Mouse (Mus musculus): Measurements from ENCODE around the gene Apex1.
"Not testable (repeated sequence)": the region's sequence is repeated elsewhere in the genome, so short reads cannot be mapped to it uniquely, and the experiment has no call there.

Gene Apex1

DNA sequence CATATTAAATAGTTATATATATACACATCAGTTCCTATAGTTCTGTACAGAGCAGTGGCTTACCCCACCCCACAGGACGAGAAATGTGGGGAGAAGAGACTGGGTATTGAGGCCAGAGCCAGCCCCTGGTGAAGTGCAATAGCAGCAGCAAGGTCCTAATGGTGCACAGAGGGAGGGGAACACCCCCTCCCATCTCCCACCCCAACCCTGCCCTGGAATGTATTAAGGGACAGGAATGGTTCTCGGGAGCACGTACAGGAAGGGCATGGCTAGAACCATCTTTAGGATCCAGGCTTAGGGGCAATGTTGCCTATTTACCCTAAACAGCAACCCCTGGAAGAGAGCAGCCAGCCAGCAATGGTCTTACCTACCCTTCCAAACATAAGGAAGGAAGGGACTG, 2.6 kb downstream of the Apex1 start:
- no peak for DNase-seq (ENCODE audit: extremely low spot score)

- no peak for DNase-seq (ENCODE audit: extremely low spot score)
Measured at GRCm38 (mm10) chr14:50929951-50930350, 5.2 kb downstream of the Apex1 start.

DNA sequence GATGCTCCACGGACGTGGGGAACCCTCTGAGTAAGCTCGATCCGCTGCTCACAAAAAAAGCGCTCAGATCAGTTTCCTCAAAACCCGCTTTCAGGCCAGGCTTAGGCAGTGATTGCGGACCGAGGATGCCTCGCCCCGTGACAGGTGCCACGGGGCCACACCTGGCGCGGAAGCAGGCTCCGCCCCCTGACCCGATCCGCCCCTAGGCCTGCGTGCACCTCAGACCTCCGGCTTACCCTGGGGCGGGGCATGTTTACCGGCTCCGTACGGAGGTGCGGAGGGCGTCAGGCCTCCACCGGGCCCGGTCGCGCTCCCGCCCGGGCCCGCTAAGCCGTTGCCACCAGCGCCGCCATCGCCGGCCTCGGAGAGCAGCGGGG, 5.6 kb downstream of the Apex1 start:
- no peak for DNase-seq (ENCODE audit: extremely low spot score)

- DNase-seq (ENCODE audit: extremely low spot score), result peak; percentile 95
Measured at GRCm38 (mm10) chr14:50930754-50931492, 6.2 kb downstream of the Apex1 start, which contains the start of the genes Pip4p1 and Pnp. TSS of gene Pip4p1 (minus strand) at chr14:50930856. TSS of gene Pnp (plus strand) at chr14:50931082.

- no peak for DNase-seq (ENCODE audit: extremely low spot score)
Measured at GRCm38 (mm10) chr14:50931493-50932020, 6.8 kb downstream of the Apex1 start.

- no peak for DNase-seq (ENCODE audit: extremely low spot score)
Measured at GRCm38 (mm10) chr14:50936649-50937048, 11.9 kb downstream of the Apex1 start.

DNA sequence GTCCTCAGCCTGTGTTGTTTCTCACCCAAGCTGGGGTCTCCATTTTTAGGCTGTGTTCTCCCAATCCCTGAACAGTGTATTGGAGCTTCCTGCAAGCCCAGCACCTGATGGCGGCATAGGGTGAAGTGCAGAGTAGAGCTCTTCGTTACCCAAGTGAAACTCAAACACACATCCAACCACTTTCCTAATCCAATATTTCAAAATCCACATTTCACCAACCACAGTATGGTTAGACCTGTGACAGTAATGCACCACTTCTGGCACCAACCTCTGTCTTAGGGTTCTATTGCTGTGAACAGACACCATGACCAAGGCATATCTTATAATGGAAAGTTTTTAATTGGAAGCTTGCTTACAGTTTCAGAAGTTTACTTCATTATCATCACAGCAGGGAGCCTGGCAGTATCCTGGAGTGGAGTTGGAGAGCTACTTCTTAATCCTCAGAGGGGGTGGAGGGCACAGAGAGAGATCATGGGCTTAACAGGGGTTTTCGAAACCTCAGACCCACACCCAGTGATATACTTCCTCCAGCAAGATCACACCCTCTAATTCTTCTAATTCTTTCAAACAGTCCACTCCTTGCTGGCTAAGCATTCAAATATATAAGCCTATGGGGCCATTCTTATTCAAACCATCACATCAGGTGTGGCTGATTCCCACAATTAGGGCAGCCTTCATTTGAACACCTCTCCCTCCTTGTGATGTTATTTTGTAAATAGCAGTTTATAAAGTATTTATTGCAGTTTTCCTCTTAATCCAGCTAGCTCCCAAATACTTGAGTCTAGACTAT, 13.5 kb downstream of the Apex1 start:
- no peak for DNase-seq (ENCODE audit: extremely low spot score)

- no peak for DNase-seq (ENCODE audit: extremely low spot score)
Measured at GRCm38 (mm10) chr14:50938940-50939339, 14.2 kb downstream of the Apex1 start.

GRCm38 (mm10) chr14:50943932-50944667, 19.3 kb downstream of the Apex1 start, which contains the start of gene Gm49342:
TSS of gene Gm49342 (plus strand) at chr14:50944517.
- peak; percentile 94 for DNase-seq (ENCODE audit: extremely low spot score)

DNA sequence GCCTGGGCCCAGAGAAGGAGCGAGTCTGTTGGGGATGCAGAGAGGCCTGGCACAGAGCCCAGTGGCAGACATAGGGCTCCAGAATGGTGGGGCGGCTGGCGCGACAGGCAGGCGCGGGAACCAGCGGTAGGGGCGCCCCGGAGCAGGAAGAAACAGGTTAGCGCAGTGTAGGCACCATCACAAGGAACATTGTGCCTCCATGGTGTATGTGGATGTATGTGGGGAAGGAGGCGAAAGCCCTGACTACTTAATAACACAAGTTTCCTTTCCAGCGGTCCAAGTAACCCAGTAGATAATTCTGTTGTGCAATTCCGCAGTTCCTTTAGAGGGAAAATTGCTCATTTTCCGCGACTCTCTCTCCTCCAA, 19.9 kb downstream of the Apex1 start:
- not testable (repeated sequence) for DNase-seq (ENCODE audit: extremely low spot score)

DNA sequence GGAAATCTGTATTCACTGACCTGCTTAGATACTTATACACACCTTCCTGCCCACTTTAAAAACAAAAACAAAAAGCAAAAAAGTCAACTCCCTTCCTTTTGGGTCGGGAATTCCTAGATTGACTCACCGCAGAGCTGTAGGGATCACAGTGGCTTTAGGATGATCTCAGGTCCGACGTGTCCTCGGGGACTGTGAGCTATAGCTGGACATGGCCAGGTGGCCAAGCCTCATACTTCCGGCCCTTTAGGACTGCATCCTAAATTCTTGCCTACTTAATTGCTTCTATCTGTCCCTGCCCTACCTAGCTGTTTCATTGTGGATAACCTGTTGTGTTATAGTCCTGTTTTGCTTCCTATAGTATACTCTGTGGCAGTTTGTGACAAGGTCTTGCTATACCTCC, 20.3 kb downstream of the Apex1 start:
- not testable (repeated sequence) for DNase-seq (ENCODE audit: extremely low spot score)

DNA sequence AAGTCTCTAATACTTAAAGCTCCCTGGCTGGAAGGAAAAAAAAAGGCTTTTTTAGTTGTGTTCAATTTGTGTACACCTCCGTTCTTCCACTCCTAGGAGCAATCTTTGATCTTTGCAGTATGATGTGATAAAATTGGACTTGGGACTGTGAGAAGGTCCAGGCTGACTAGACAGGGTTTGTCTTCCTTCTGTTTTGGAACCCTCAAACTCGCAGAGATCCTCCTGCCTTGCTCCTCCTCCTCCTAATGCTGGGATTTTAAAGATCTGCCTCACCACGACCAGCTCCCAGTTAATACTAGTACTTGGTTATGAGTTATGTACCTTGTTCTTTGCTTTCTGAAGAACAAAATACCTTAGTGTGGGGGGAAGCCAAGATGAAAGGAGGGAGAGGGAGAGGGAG, 20.8 kb downstream of the Apex1 start:
- DNase-seq (ENCODE audit: extremely low spot score), result not testable (repeated sequence)

- no peak for DNase-seq (ENCODE audit: extremely low spot score)
Measured at GRCm38 (mm10) chr14:50955487-50955886, 30.7 kb downstream of the Apex1 start.

- DNase-seq (ENCODE audit: extremely low spot score), result not testable (repeated sequence)
Measured at GRCm38 (mm10) chr14:50955942-50956508, 31.3 kb downstream of the Apex1 start, which contains the start of gene Pnp2. TSS of gene Pnp2 (plus strand) at chr14:50955992.

DNA sequence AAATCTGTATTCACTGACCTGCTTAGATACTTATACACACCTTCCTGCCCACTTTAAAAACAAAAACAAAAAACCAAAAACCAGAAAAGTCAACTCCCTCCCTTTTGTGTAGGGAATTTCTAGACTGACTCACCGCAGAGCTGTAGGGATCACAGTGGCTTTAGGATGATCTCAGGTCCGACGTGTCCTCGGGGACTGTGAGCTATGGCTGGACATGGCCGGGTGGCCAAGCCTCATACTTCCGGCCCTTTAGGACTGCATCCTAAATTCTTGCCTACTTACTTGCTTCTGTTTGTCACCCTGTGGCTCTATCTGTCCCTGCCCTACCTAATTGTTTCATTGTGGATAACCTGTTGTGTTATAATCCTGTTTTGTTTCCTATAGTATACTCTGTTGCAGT, 32.0 kb downstream of the Apex1 start:
- DNase-seq (ENCODE audit: extremely low spot score), result not testable (repeated sequence)

DNA sequence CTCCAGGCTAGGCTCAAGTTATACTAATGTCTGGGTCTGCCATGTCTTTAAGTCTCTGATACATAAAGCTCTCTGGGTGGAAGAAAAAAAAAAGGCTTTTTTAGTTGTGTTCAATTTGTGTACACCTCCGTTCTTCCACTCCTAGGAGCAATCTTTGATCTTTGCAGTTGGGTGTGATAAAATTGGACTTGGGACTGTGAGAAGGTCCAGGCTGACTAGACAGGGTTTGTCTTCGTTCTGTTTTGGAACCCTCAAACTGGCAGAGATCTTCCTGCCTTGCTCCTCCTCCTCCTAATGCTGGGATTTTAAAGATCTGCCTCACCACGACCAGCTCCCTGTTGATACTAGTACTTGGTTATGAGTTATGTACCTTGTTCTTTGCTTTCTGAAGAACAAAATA, 32.4 kb downstream of the Apex1 start:
- DNase-seq (ENCODE audit: extremely low spot score), result not testable (repeated sequence)

- not testable (repeated sequence) for DNase-seq (ENCODE audit: extremely low spot score)
Measured at GRCm38 (mm10) chr14:50958289-50958995, 33.7 kb downstream of the Apex1 start.

GRCm38 (mm10) chr14:50968216-50968980, 43.6 kb downstream of the Apex1 start:
- no peak for DNase-seq (ENCODE audit: extremely low spot score)

DNA sequence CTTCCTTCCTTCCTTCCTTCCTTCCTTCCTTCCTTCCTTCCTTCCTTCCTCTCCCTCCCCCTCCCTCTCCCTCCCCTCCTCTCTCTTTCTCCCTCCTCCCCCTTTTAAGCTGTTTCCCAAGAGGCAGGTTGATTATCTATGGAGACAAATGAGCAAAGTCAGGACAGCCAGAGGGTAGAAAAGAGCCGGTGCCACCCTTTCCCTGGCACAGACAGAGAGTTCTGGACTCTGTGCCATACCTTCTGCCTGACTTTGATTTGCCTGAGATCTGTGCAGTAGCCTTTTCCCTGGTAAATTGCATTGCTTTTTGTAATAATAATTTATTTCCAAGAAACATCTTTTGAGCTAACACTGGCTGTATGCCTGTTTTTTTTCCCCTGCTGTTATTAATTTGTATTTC, 44.3 kb downstream of the Apex1 start:
- no peak for DNase-seq (ENCODE audit: extremely low spot score)
